Mouse (Mus musculus): ENCODE measurements around the gene Pdk1.

The Pdk1 gene

DNA sequence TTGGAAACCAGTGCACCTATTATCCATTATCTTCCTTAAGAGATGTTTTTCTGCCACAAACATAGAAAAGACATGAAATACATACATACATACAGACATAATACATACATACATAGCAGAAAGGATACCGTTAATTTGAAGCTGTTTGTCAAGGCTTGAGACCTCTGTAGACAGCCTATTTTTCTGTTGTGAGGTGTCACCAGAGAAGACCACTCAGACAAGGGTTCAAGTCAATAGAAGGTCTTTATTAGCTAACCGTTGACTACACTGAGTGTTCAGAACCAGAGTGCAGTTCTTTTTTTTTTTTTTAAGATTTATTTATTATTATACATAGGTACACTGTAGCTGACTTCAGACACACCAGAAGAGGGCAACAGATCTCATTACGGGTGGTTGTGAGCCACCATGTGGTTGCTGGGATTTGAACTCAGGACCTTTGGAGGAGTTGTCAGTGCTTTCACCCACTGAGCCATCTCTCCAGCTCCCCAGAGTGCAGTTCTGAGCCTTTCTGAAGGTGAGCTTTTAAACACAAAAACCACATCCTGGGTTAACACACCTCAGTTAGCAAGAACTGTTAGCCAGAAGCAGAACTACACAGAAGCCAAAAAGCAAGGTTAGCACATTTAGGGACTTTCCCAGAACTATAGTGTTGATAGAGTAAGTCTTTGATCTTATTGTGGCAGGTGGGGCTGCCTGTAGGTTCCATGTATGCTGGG lies 68.1 kb downstream of the Pdk1 start:
- no peak for DNase-seq

DNA sequence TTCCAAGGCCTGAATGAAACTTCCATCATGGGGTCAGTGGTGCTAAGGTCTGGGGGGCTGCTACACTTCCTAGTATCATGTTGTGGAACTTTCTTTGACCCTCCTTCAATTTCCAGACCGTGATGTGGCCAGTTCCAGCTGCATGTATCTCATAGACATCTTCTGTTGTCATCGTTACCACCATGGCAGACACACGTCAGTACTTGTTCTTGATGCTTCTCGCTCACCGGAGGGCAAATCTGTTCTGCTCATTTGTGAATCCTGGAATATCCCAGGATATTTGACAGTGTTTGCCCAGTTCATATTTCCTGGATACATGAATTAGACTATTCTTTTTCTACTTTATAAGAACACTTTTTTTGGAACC lies 68.7 kb downstream of the Pdk1 start:
- no peak for DNase-seq

DNA sequence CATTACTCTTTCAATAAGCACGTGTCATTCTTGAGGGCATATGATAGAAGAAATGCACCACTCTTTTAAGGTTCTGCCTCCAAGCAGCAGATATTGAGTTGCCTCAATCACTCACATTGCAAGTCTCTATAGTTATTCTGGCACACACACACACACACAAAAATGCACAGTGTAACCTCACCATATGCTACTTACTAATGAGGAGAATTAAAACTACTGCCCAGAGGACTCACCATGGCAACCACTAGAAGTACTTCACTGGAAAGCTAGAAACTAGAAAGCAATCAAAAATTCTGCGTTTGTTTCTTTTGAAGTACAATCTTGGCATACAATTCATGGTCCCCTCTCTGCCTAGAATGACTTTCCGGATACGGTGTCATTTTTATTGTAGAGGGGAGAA lies 78.2 kb downstream of the Pdk1 start:
- DNase-seq = no peak

Measured in lung, adult 18-20 months (tissue).